Mouse (Mus musculus) right cerebral cortex, postnatal 36 days (tissue): ENCODE results near the gene Osr1.

Experiments used
- DNase-seq, 2 experiments: peaks; one replicate each; pipeline ENCODE4 v3.0.0; 2022; ENCODE audit warnings: low spot score in 2 of 2, mixed read lengths in 1 of 2

The Osr1 gene

DNA sequence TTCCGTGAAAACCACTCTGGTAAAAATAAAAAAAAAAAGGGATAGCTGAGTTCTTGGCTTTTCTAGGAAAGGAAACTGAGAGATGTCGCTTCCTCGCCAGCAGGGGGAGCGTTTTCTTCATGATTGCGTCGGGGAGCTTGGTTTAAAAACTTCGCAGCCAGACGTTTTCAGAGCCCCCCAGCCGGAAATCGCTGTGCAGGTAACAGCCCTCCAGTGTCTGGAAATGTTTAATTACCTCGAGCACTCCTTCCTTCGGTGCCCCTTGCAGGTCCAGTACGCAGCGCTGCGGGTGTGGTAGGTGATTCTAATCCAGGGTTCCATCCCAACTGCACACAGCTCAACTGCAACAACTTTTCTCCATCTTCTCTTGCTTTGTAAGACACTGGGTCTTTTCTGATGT, at the start of gene Osr1:
TSS of gene Osr1 (plus strand) at position 146 of the 400 bp plus-strand sequence.
- DNase-seq = no peak

DNA sequence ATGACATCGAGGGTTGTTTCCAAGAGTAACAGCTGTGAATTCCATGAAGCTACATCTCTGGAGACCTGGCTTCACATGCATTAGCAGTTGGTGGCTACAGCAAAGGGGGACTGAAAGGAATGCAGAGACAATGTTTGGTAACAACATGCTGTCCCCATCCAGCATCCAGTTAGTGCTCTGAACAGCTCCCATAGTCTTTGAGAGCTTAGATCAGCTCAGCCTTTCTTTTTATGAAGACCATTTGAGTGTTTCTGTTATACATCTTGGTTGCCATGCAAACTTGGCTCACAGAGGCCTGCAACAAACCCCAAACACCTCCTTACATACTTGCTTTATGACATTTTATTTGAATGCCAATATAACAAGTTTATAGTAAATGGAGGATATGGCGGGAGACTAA, 19.6 kb upstream of the Osr1 start:
- no peak for DNase-seq

DNA sequence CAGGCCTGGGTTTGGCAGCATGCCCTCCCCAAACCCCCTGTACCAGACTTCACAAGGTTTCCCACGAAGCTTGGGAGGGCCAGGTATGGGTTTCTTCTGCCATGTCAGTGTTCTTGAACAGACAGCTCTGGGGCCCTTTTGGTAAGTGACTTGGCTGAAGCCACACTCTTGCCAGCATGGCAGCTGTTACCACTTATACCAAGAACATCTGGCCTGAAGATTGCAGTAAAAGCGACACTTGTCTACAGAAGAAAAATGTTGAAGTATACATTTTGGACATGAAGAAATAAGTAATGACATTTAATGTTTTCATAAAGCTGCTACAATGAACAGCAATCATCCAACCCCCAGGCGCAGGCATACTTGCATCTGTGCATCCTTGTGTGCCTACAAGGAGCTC, 5.0 kb upstream of the Osr1 start:
- no peak for DNase-seq

DNA sequence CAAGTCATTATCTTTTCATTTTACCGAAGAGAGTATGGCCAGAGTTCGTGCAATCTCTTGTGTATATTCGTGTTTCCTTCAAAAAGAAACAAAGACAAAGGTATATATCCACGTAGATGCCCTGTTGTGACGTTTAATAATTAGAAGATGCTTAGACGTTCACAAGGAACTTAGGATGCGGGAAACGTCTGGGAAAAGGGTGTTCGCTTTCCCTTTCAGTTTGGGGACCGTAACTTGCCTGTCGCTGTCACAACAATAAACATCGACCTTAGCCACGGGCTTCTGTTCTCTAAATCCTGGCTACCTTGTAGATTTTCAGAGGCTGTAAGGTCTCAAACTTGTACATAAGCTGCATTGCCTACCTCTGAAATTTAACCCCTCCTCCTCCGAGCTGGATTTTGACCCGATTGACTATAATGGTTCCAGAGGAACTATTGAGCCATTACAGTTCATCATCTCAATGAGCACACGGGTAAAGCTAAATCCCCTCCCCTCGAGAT, 630 bp downstream of the Osr1 start:
- no peak for DNase-seq

DNA sequence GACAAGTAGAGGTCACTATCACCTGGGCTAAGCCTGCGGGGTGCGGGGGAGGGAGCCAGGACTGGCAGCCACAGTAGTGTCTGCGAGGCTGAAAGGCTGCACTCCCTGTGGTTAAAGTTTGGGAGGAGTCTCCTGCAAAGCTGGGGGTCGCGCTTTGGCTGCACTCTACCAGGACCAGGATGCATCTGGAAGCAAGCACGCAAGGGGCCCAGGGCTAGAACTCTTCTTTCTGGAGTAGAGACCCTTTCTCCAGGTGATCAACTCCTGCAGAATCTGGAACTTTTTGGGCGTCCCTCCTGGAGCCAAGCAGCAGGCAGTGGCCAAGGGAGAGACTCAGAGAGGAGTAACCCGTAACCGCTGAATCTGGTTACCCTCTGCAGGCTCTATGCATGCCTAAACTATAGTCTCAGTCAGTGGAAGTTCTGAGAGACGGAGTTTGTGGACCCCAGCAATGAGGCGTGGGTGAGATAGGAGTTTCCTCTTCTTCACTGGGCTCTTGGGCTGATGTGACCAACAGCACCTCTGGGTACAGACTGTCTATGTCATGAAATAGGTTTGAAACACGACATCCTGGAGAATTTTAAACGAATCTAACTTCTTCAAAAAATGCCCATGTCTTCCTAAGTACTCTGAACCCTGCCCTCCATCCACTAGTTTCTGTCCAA, 1.5 kb downstream of the Osr1 start:
- no peak for DNase-seq

DNA sequence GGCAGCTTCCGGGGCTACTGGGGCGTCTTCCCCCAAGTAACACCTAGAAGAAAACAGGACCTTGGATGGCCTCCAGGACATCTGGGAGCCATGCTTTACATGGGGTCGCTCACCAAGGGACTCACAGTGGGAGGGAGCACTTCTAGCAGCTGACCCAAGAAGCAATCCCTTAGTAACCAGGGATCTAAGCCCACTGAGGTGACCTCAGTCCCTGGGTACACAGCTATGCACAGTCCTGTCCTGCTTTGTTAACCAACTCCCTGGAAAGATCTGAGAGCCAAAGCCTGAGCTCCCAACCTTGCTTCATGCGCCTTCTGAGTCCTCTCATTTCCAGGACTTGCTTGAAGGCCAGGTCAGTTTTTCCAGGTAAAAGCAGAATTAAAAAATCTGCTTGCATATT, 2.1 kb downstream of the Osr1 start:
- DNase-seq = no peak

DNA sequence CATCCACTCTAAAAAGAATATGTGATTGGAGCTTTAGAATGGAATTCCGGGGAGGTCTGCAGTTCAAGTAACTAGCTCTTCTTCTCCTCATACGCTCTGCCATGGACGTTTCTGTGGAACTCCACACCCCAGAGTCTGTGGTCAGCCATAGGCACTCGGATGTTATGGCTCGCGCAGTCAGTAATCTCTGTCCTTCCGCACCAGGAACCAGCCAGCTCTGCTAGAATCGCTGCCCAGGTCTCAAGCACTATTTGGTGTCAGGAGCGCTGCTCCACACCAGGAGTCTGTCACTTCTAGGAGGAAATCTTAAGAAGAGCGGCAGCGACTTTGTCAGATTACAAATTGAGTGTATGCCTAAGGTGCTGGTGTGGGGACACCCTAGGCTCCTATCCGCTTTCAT, 3.8 kb downstream of the Osr1 start:
- no peak for DNase-seq

DNA sequence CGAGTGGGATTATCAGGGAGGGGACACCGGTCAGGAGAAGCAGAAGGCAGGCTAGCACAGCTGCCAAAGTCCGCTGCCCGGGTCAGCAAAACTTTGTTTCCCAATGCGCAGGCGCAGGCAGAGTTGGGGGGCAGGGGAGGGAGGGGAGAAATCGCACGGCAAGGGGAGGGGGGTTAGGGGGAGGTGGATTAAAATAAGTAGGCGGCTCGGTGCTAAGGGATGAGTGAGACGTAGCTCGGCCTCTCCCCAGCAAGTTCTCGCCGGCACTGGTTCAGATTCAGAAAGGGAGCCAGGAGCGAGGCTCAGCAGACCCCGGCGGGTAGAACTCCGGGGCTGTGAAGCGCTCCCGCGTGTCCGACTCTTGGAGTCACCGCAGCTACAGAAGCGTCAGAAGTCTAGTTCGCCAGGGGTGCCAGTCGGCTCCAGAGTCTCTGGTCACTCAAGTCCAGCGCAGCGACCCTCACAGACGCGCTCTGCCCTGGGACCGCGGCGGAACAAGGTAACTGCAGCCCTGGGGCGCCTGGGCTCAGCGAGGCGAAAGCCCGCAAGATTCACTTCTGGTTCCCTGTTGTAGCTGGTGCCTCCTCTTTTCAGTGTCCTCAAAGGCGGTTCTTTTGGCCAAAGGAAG, 4.4 kb downstream of the Osr1 start:
- no peak for DNase-seq

DNA sequence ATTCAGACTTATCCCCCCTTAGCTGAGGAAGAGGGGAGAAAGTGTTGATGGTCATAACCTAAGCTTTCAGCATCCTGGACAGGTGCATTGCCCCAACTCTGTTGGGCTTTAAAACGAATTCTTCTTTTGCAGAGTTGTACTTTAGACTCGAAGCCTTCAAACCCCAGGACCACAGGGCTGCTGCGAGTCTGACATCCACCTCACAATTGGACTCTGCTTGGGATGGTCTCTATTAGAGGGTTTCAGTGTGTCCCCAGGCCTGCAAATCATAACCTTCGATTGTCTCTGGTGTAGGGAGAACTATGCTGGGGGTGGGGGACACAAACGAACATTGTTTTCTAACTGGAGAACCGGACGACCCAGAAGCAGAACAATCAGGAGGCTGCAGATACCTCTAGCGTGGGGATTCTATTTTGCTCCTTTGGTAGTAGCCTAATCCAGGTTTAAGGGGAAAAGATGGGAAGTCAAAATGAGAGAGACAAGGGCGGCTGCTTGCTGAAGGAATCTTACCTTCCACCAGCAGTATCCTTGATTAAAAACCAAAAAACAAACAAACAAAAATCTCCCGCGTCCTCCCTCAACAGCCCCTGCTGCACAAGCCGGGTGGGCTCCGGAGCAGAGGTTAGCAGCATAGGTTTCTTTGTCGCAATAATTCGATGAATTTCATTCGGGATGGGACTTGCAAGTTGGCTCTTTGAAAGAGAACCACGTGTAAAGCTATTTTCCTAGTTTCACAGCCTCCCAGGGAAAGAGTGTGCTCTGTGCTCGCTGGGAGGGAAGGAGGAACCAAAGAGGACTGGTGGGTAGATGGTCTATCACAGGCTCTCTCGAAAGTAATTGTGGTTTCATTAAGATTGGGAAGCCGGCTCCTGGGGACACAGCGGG, 5.5 kb downstream of the Osr1 start:
- no peak for DNase-seq

DNA sequence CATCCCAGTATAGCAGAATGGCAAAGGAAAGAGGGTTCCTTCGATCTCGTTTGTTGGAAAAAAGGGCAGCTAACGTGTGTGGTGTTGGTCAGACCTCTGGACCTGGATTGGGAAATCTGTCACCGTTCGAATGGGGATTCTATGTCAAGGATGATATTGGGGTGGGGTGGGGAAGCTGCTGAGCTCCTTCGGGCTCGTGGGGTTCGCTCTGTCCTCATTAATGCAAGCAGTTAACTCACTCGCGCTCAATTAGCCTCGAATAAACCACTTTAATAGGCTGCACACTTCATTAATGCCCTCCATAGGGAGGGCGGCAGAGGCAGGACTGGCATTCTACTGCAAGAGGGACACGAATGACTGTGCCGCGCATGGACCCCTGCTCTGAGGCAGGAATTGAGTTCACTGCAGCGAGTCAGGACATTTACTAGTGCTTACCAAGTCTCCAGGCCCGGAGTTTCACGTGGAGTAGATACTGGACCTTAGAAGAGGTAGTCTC, 6.2 kb downstream of the Osr1 start:
- no peak for DNase-seq

GRCm38 (mm10) chr12:9577610-9578009, 7.7 kb downstream of the Osr1 start:
- DNase-seq = no peak

GRCm38 (mm10) chr12:9578591-9578990, 8.7 kb downstream of the Osr1 start:
- no peak for DNase-seq

DNA sequence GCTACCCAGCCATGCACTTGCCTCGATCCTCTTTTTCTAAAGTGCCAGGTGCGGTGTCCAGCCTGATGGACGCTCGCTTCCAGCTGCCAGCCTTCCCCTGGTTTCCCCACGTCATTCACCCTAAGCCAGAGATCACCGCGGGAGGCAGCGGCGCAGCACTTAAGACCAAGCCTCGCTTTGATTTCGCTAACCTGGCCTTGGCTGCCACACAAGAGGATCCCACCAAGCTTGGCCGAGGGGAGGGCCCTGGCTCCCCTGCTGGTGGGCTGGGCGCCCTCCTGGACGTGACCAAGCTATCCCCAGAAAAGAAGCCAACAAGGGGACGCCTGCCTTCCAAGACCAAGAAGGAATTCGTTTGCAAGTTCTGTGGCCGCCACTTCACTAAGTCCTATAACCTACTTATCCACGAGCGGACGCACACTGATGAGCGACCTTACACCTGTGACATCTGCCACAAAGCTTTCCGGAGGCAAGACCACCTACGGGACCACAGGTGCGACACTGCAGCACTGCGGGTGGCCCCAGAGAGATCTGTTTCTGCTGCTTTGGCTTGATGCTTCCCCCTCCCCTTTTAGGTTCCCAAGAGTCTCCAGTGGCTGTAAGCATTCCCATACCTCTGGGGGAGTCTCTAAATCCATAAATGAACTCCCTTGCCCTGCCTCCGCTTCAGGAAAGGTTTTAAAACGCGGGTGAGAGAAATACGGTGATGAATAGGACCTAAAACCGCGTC, 9.6 kb downstream of the Osr1 start:
- DNase-seq = no peak

GRCm38 (mm10) chr12:9580041-9580905, 10.4 kb downstream of the Osr1 start:
- no peak for DNase-seq

GRCm38 (mm10) chr12:9581011-9581410, 11.1 kb downstream of the Osr1 start:
- DNase-seq = no peak

- no peak for DNase-seq
These were observed 11.6 kb downstream of the Osr1 start for GRCm38 (mm10) chr12:9581506-9581905.

DNA sequence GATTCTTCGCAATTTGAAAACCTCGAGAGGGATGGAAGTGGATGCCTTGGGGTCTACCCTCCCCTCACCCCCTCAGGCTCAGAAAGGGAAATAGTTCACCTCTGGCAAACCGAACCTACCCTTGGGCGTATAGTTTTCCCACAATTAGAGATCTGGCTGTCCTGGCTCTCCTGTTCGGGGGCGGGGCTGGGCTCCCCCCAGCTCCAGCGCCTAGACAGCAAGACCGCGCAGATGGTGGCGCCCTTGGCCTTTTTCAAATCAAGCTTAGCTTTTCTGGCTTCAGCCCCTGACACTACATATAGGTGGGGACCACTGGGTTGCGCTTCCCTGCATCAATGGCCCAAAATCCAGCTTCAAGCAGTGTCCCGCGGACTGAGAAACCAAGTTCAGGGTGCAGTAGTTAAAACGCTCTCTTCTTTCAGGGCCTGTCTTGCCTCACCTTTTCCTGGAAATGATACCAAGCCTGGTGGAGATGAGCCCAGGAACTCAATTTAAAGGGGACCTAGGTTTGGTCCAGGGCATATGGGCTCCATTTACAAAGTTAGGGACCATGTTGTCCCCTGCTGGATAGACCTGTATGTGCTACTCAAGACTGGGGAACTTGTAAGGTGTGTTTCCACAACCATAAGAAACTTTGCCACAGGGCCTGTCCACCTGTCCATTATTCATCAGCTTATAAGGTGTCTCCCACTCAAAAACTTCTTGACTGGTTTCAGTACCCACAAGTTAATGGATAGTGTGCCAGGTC, 12.5 kb downstream of the Osr1 start:
- DNase-seq = no peak

DNA sequence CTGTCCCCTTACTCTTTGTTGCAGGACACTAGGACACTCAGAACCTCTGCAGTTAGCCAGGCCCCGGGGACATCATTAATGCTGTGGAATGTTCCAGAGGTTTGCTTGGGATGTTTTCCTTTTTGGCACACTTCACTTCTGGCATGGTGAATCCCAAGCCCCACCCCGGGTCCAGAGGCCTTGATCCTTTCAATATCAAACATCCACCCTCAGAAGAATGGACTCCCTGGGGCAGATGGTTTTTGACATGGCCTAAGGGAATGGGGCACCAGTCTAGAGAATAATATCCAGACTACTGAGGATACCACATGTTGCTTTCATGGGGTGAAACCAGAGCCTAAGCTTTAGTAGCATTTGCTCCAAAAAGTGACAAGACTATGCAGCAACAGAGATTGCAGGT, 13.5 kb downstream of the Osr1 start:
- DNase-seq = no peak

- DNase-seq = no peak
These were observed 14.6 kb downstream of the Osr1 start for GRCm38 (mm10) chr12:9584366-9585084.
